ENCODE assay signal across 8 mouse cellular contexts in the genomic region with DNA sequence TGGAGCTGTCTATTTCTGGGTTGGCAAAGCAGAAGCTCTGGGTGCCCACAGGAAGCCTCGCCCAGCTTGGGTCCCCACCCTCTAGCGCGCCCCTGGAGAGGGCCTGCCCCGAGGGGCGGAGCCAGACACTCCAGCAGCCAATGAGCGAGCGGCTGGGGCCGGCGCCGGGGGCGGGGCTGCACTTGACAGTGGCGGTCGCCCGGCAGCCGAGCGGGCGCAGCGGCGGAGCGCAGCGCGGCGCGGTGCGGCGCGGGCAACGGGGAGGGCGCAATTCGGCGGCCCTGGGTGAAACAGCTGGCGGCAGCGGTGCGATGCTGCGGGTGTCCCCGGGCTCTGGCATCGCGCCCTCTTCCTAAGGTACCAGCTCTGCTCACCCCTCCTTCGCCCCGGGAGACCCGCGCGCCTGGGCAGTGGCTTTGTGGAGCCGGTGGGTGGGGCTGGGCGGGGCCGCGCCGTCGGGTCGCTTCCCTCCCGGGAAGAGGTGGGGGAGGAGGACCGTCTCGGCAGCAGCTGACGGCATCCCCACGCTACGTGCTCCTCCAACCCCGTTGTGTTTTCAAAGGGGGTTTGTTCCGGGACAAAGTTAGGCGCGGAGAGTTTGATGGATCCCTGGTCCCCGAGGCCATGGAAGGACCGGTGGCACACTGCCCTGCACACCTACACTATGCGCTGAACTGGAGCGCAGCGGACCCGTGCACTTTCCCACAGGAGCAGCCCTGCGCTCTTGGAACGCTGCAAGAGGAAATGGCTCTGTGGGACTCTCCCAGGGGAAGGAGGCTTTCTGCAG. TPM values are rescaled to one million over a fixed set of nuclear protein-coding genes. Genes with fewer than 3 reads are reported as not detected.
A peak's percentile ranks its signal among the peaks of the same experiment; 100 is the strongest.
DNase-seq lines count a peak whose midpoint lies in the region; ATAC-seq lines count a peak whose summit lies in the region.

Gene Fry (plus strand): TSS at position 191 of the 787 bp plus-strand sequence.

- intact Hi-C loops in gastrocnemius, postnatal 36 days (cut with DNase I) = loop anchor here (5.0 kb wide), 1 partner anchor 39 kb away; no protein-coding TSS in a partner anchor
- intact Hi-C loops in left cerebral cortex, postnatal 14 days (cut with DNase I) = loop anchor here (5.0 kb wide), 1 partner anchor 39 kb away; no protein-coding TSS in a partner anchor

- ATAC-seq in intestine, embryonic 15.5 days = peak; percentile 100
- ATAC-seq in megakaryocyte-erythroid progenitor cell, adult 5-6 weeks (replicated peaks; ENCODE audit: low FRiP score, low TSS enrichment, poor library complexity, severe bottlenecking) = peak; percentile 88

- peak within 1 kb of the TSS; percentile 71 for H3K4me3 ChIP-seq in intestine, embryonic 15.5 days (replicated peaks)

- no peak within 1 kb of the TSS for H3K27ac ChIP-seq in intestine, embryonic 15.5 days

- H3K9ac ChIP-seq in intestine, embryonic 15.5 days = peak within 1 kb of the TSS; percentile 39

- WGBS in intestine, embryonic 15.5 days = under 1% methylated on average over 68 of the region's 68 CpGs

- no peaks in the 10 kb centered on the region for H3K36me3 ChIP-seq in intestine, embryonic 15.5 days

- H3K4me2 ChIP-seq in intestine, embryonic 15.5 days (replicated peaks) = peak within 1 kb of the TSS; percentile 85

- H3K4me1 ChIP-seq in intestine, embryonic 15.5 days (replicated peaks) = peaks cover 12% of the 10 kb centered on the region; the same call in 1 of the 2 replicates

- H3K9me3 ChIP-seq in intestine, embryonic 15.5 days = no peaks in the 10 kb centered on the region

- no peaks in the 10 kb centered on the region for H3K27me3 ChIP-seq in intestine, embryonic 15.5 days (replicated peaks)

- DNase-seq in adrenal gland, adult 8-10 months = peak; percentile 87
- peak; percentile 63 for DNase-seq in embryo, embryonic 11.5 days (ENCODE audit: low read depth, low spot score)
- DNase-seq in gastrocnemius, postnatal 36 days = peak; percentile 89 to 93
- peak; percentile 96 to 97 for DNase-seq in left cerebral cortex, postnatal 14 days (ENCODE audit: low spot score in 2 of 2)
- DNase-seq in right cerebral cortex, postnatal 14 days = peak; percentile 95
- DNase-seq in urinary bladder, postnatal 25 days (ENCODE audit: low spot score) = peak; percentile 91

RNA-seq across cellular contexts. Expression of gene Fry, which starts in this region (rescaled TPM):
- total RNA-seq in adrenal gland, adult 8-10 months (2022) = 10 to 100 TPM; 27.2 to 38.9 (median 27.8) TPM
- total RNA-seq in gastrocnemius, postnatal 36 days (2021) = 10 to 100 TPM; 78.8 to 85.5 TPM
- polyA plus RNA-seq in intestine, embryonic 15.5 days (2015; fragmentation: Nextera tagmentation; extraction: Ambion mirVana) = 7.1 and 8.2 TPM in 2 replicates
- total RNA-seq in left cerebral cortex, postnatal 14 days (2021) = 100 to 1,000 TPM; 189 to 195 TPM
- total RNA-seq in megakaryocyte-erythroid progenitor cell, adult 5-6 weeks (2014; fragmentation: Nextera tagmentation) = 12.9 and 17.8 TPM in 2 replicates
- total RNA-seq in megakaryocyte-erythroid progenitor cell, adult 5-6 weeks (2017) = 8.3 and 10.4 TPM in 2 replicates
